Mouse (Mus musculus) lung, embryonic 14.5 days (tissue): Measurements from ENCODE around the gene Minos1. TPM values are rescaled to one million over a fixed set of nuclear protein-coding genes. Genes with fewer than 3 reads are reported as not detected.

Experiments
- ATAC-seq: fragments of 200-750 bp; cut with Nextera tagmentation; 2 replicates; pipeline ENCODE4 v1.8.0; 2017; ENCODE audit warnings: mild to moderate bottlenecking, moderate TSS enrichment, moderate library complexity; ENCODE audit not compliant: insufficient read depth
- DNase-seq: peaks from one replicate; pipeline ENCODE4 v3.0.0-alpha.2; 2015
- H3K27ac ChIP-seq: fragments of 300-500 bp; sonication (generic); 2 replicates; pipeline ENCODE4 v1.5.1; 2014; ENCODE audit warnings: low read depth, mild to moderate bottlenecking, moderate library complexity
- H3K27me3 ChIP-seq: fragments of 300-500 bp; sonication (generic); 2 replicates; pipeline ENCODE4 v1.6.1; 2014; ENCODE audit warnings: low read length, control low read depth; ENCODE audit not compliant: insufficient read depth
- H3K36me3 ChIP-seq: fragments of 300-500 bp; sonication (generic); 2 replicates; pipeline ENCODE4 v1.6.1; 2014; ENCODE audit warnings: control low read depth; ENCODE audit not compliant: insufficient read depth
- H3K4me1 ChIP-seq: fragments of 300-500 bp; sonication (generic); 2 replicates; pipeline ENCODE4 v1.6.1; 2014; ENCODE audit warnings: antibody characterized with exemption, control low read depth; ENCODE audit not compliant: insufficient read depth
- H3K4me2 ChIP-seq: fragments of 300-500 bp; sonication (generic); 2 replicates; pipeline ENCODE4 v1.6.1; 2014; ENCODE audit warnings: mild to moderate bottlenecking
- H3K4me3 ChIP-seq: fragments of 300-500 bp; sonication (generic); 2 replicates; pipeline ENCODE4 v1.5.1; 2014; ENCODE audit warnings: low read depth, low read length
- H3K9ac ChIP-seq: fragments of 300-500 bp; sonication (generic); 2 replicates; pipeline ENCODE4 v1.6.1; 2014
- H3K9me3 ChIP-seq: fragments of 300-500 bp; sonication (generic); 2 replicates; pipeline ENCODE4 v1.6.1; 2016; ENCODE audit warnings: low read depth, low read length, control low read depth
- CTCF ChIP-seq: IDR thresholded peaks from 2 replicates; pipeline ENCODE4 v1.5.1; 2016; ENCODE audit warnings: antibody characterized with exemption, low read depth
- whole genome bisulfite sequencing: fragments of 180-500 bp; shearing (Covaris S2); extraction: QIAGEN DNeasy Blood & Tissue Kit; methylation state at CpG from one replicate; pipeline ENCODE4 v1.1.7; 2014; 5-methylcytosine and 5-hydroxymethylcytosine counted together
- polyA plus RNA-seq: library from polyadenylated mRNA; unstranded; fragments of >200 nt; fragmentation: Nextera tagmentation; extraction: Ambion mirVana; gene quantifications from 2 replicates; pipeline ENCODE4 v1.2.1, GENCODE M21; 2014

Gene Minos1
- polyA plus RNA-seq, 1 experiment from 2014 or later = 501 TPM

- Histone ChIP-seq H3K27me3 (no peaks in the 10 kb centered on the region), H3K27ac (no peak overlapping the region), H3K9ac (no peak overlapping the region), H3K9me3 (no peaks in the 10 kb centered on the region), H3K36me3 (no peaks in the 10 kb centered on the region), H3K4me2 (no peak overlapping the region), H3K4me3 (no peak overlapping the region), H3K4me1 (no peaks in the 10 kb centered on the region)
- no peak for TF ChIP-seq CTCF
- DNase-seq (no peak), ATAC-seq (no peak)
- WGBS = 54% methylated on average over 9 of the region's 9 CpGs
Measured at GRCm38 (mm10) chr4:139054300-139054923, 76.5 kb downstream of the Minos1 start.

DNA sequence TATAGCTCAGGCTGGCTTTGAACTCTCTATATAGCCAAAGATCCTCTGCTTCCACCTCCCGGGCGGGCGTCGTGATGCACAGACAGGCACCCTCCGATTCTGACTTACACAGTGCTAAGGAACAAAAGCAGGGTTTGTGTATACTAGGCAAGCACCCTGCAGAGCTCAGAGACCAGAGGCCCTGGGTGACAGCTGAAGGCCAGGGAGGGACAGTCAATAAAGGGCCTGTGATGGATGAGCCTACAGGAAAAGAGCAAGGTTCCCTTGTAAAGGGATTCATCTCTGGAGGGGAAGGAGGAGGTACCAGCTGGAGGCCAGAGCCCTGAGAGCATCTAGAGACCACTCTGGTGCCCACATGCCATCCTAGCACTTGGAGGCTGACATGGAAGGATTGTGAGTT is 77.5 kb downstream of the Minos1 start:
- H3K27ac ChIP-seq = no peak overlapping the region
- TF ChIP-seq CTCF = no peak
- H3K9ac ChIP-seq = no peak overlapping the region
- no peak for DNase-seq
- no peaks in the 10 kb centered on the region for H3K36me3 ChIP-seq
- H3K4me2 ChIP-seq = no peak overlapping the region
- no peaks in the 10 kb centered on the region for H3K9me3 ChIP-seq
- WGBS = 31% methylated on average over 5 of the region's 5 CpGs
- no peak for ATAC-seq
- H3K4me3 ChIP-seq = no peak overlapping the region
- no peaks in the 10 kb centered on the region for H3K4me1 ChIP-seq
- H3K27me3 ChIP-seq = no peaks in the 10 kb centered on the region

DNA sequence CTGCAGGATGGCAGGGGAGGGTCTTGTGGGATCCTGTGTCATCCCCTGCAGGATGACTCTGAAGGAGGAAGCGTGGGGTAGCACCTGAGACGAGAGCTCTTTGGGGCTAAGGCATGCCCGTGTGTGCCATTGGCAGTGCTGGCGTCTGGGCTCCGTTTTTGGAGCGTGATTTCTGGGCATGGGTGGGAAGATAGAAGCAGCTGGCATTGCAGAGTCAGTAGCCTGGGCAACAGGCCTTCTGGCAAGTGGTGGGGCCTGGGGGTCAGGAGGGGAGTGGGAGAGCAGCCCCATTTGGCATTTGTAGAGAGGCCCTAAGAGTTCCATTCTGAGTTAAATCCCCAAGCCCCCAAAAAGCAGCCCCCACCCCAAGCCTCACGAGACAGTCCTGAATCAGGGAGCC is 78.1 kb downstream of the Minos1 start:
- no peaks in the 10 kb centered on the region for H3K27me3 ChIP-seq
- H3K4me2 ChIP-seq = no peak overlapping the region
- TF ChIP-seq CTCF = no peak
- H3K9me3 ChIP-seq = no peaks in the 10 kb centered on the region
- no peaks in the 10 kb centered on the region for H3K4me1 ChIP-seq
- ATAC-seq (no peak), DNase-seq (no peak)
- H3K4me3 ChIP-seq = no peak overlapping the region
- no peaks in the 10 kb centered on the region for H3K36me3 ChIP-seq
- H3K9ac ChIP-seq = no peak overlapping the region
- no peak overlapping the region for H3K27ac ChIP-seq
- 76% methylated on average over 7 of the region's 7 CpGs for WGBS

Other genes with a start within 250 kb of the Minos1 start
- 3.0 and 3.2 TPM in 2 replicates for gene Otud3, start 217.2 kb downstream of the Minos1 start, polyA plus RNA-seq
- 0.24 and 0.69 TPM in 2 replicates for gene Rnf186, start 164.0 kb downstream of the Minos1 start, polyA plus RNA-seq
- 2.6 and 3.7 TPM in 2 replicates for gene Tmco4, start 158.2 kb downstream of the Minos1 start, polyA plus RNA-seq
- gene Htr6, start 55.5 kb downstream of the Minos1 start, polyA plus RNA-seq = not detected in 2 replicates
- 43.8 and 48.0 TPM in 2 replicates for gene Nbl1, start 38.1 kb downstream of the Minos1 start, polyA plus RNA-seq
- gene Capzb, start 61.8 kb upstream of the Minos1 start, polyA plus RNA-seq = 332 and 336 TPM in 2 replicates
- gene Pqlc2, start 179.6 kb upstream of the Minos1 start, polyA plus RNA-seq = 10.5 and 11.0 TPM in 2 replicates
- 87.5 and 101 TPM in 2 replicates for gene Akr7a5, start 179.6 kb upstream of the Minos1 start, polyA plus RNA-seq
- 118 and 136 TPM in 2 replicates for gene Mrto4, start 221.5 kb upstream of the Minos1 start, polyA plus RNA-seq
- gene Emc1, start 221.5 kb upstream of the Minos1 start, polyA plus RNA-seq = 28.7 and 31.0 TPM in 2 replicates
- 82.2 and 84.5 TPM in 2 replicates for gene Ubr4, start 221.5 kb upstream of the Minos1 start, polyA plus RNA-seq